Mouse (Mus musculus) duodenum, adult 2 months (tissue): ENCODE data around the gene Pdzd8. TPM values are rescaled to one million over a fixed set of nuclear protein-coding genes. Genes with fewer than 3 reads are reported as not detected.

Source experiments
- polyA plus RNA-seq: library from polyadenylated mRNA; depleted of rRNA; stranded (reverse); fragments of >200 nt; gene quantifications from 2 replicates; pipeline ENCODE4 v1.2.3, GENCODE M21; 2012; ENCODE audit warnings: low replicate concordance; rRNA removed

Gene Pdzd8
- polyA plus RNA-seq: 6.1 and 7.9 TPM in 2 replicates

GRCm38 (mm10) chr19:59345658-59346283 is at the start of gene Pdzd8:
Pdzd8 (minus strand) TSS chr19:59345780.

GRCm38 (mm10) chr19:59321990-59322389 is 23.6 kb downstream of the Pdzd8 start, which contains the start of gene Rps12-ps3:
Rps12-ps3 (plus strand) TSS chr19:59322290.

GRCm38 (mm10) chr19:59260718-59261442 is 84.7 kb downstream of the Pdzd8 start, which contains the start of gene Slc18a2:
Slc18a2 (plus strand) TSS chr19:59260896.

Other genes starting within 250 kb of the Pdzd8 start
- not detected in 2 replicates for gene Vax1, start 175.7 kb downstream of the Pdzd8 start, polyA plus RNA-seq
- gene Kcnk18, start 126.6 kb downstream of the Pdzd8 start, polyA plus RNA-seq: not detected in 2 replicates
- 0.18 and 0.85 TPM in 2 replicates for gene Slc18a2, start 84.9 kb downstream of the Pdzd8 start, polyA plus RNA-seq
- 1,637 and 2,353 TPM in 2 replicates for gene Rps12-ps3, start 23.5 kb downstream of the Pdzd8 start, polyA plus RNA-seq
- not detected in 2 replicates for gene Emx2, start 112.6 kb upstream of the Pdzd8 start, polyA plus RNA-seq